9 mouse cellular contexts compared by ENCODE assay signal in genomic region chr2:32134039-32134438, GRCm38 (mm10). TPM values are rescaled to one million over a fixed set of nuclear protein-coding genes. Genes with fewer than 3 reads are reported as not detected.
DNase-seq lines count a peak whose midpoint lies in the region; ATAC-seq and TF ChIP-seq lines count a peak whose summit lies in the region.
"Had no signal": no experiment of that assay in that cellular context is flagged by ENCODE, and none has a peak within 500 bp of the region (broad histone marks: within the 10 kb centered on the region; RNA-seq: fewer than 3 reads in every experiment).

No protein-coding gene starts in this region.

- H3K27me3 ChIP-seq in forebrain, embryonic 11.5 days (ENCODE audit: control insufficient read depth, insufficient read depth, low read length) = no peaks in the 10 kb centered on the region
- no peaks in the 10 kb centered on the region for H3K27me3 ChIP-seq in forebrain, embryonic 12.5 days
- H3K27me3 ChIP-seq in embryonic facial prominence, embryonic 14.5 days (replicated peaks; ENCODE audit: control insufficient read depth, insufficient read depth, low read length) = no peaks in the 10 kb centered on the region

- H3K36me3 ChIP-seq in forebrain, embryonic 11.5 days (ENCODE audit: control insufficient read depth, insufficient read depth, low read length) = no peaks in the 10 kb centered on the region
- H3K36me3 ChIP-seq in forebrain, embryonic 12.5 days (replicated peaks) = no peaks in the 10 kb centered on the region
- H3K36me3 ChIP-seq in embryonic facial prominence, embryonic 14.5 days (ENCODE audit: control insufficient read depth, insufficient read depth, low read length) = no peaks in the 10 kb centered on the region

- intact Hi-C loops in left cerebral cortex, adult 2 months (cut with DNase I) = loop anchor here (5.0 kb wide), 3 partner anchors 52 to 153 kb away; partner anchors contain the start of genes Fam78a, Golga2 and Swi5

- TF ChIP-seq CTCF in left cerebral cortex, adult 2 months (IDR thresholded peaks at IDR 0.05) = peak; percentile 100

- H3K9ac ChIP-seq in forebrain, embryonic 11.5 days (ENCODE audit: low read length) = no peak overlapping the region
- H3K9ac ChIP-seq in forebrain, embryonic 12.5 days = no peak overlapping the region
- H3K9ac ChIP-seq in embryonic facial prominence, embryonic 14.5 days (ENCODE audit: low read depth, low read length) = no peak overlapping the region

- no peak overlapping the region for H3K4me2 ChIP-seq in forebrain, embryonic 11.5 days (ENCODE audit: low read depth, low read length, severe bottlenecking)
- H3K4me2 ChIP-seq in forebrain, embryonic 12.5 days = no peak overlapping the region
- no peak overlapping the region for H3K4me2 ChIP-seq in embryonic facial prominence, embryonic 14.5 days (ENCODE audit: low read depth, low read length)

- peak; percentile 89 for DNase-seq in forebrain, embryonic 11.5 days (ENCODE audit: low spot score)
- peak; percentile 50 to 74 for DNase-seq in adrenal gland, postnatal 4 days (ENCODE audit: low spot score in 2 of 2)
- DNase-seq in embryonic facial prominence, embryonic 14.5 days (ENCODE audit: low spot score) = peak; percentile 89
- peak; percentile 84 to 89 for DNase-seq in left cerebral cortex, adult 2 months (ENCODE audit: extremely low spot score in 1 of 2, low spot score in 2 of 2)
- peak; percentile 82 for DNase-seq in mesoderm, embryonic 11.5 days (ENCODE audit: low read depth, low spot score)
- DNase-seq in spleen, postnatal 14 days (ENCODE audit: low spot score in 2 of 2) = peak; percentile 86 to 91

- 8% methylated on average over 2 of the region's 2 CpGs for WGBS in forebrain, embryonic 11.5 days
- WGBS in forebrain, embryonic 12.5 days = 8% methylated on average over 2 of the region's 2 CpGs
- WGBS in embryonic facial prominence, embryonic 14.5 days = 4% methylated on average over 2 of the region's 2 CpGs

- no peaks in the 10 kb centered on the region for H3K9me3 ChIP-seq in forebrain, embryonic 11.5 days (ENCODE audit: control insufficient read depth, low read length)
- no peaks in the 10 kb centered on the region for H3K9me3 ChIP-seq in forebrain, embryonic 12.5 days
- no peaks in the 10 kb centered on the region for H3K9me3 ChIP-seq in embryonic facial prominence, embryonic 14.5 days (ENCODE audit: control insufficient read depth, low read length)

- no peaks in the 10 kb centered on the region for H3K4me1 ChIP-seq in forebrain, embryonic 11.5 days (replicated peaks; ENCODE audit: control insufficient read depth, insufficient read depth, low read length)
- peaks cover 14% of the 10 kb centered on the region for H3K4me1 ChIP-seq in forebrain, embryonic 12.5 days
- H3K4me1 ChIP-seq in embryonic facial prominence, embryonic 14.5 days (ENCODE audit: control insufficient read depth, insufficient read depth, low read length) = peaks cover 9% of the 10 kb centered on the region

- H3K27ac ChIP-seq in forebrain, embryonic 11.5 days (ENCODE audit: low read depth, low read length) = no peak overlapping the region
- no peak overlapping the region for H3K27ac ChIP-seq in forebrain, embryonic 12.5 days
- H3K27ac ChIP-seq in embryonic facial prominence, embryonic 14.5 days (replicated peaks; ENCODE audit: low read depth, low read length) = no peak overlapping the region
- H3K27ac ChIP-seq in left cerebral cortex, adult 2 months = no peak overlapping the region

- no peak for ATAC-seq in forebrain, embryonic 11.5 days (replicated peaks; ENCODE audit: low FRiP score)
- ATAC-seq in forebrain, embryonic 12.5 days (ENCODE audit: low FRiP score) = no peak
- ATAC-seq in embryonic facial prominence, embryonic 14.5 days (ENCODE audit: low read depth) = no peak
- ATAC-seq in hematopoietic stem cell, adult 5-6 weeks (replicated peaks in 1 of 2; ENCODE audit: insufficient read depth in 1 of 2, low FRiP score in 2 of 2, low TSS enrichment in 1 of 2, low read depth in 1 of 2, poor library complexity in 2 of 2, severe bottlenecking in 2 of 2) = peak; percentile 35 to 39; a peak in 2 of 4 replicates

- H3K4me3 ChIP-seq in forebrain, embryonic 11.5 days (ENCODE audit: low read depth, low read length) = no peak overlapping the region
- no peak overlapping the region for H3K4me3 ChIP-seq in forebrain, embryonic 12.5 days (replicated peaks)
- no peak overlapping the region for H3K4me3 ChIP-seq in embryonic facial prominence, embryonic 14.5 days (ENCODE audit: low read depth, low read length)
- H3K4me3 ChIP-seq in left cerebral cortex, adult 2 months = no peak overlapping the region
- H3K4me3 ChIP-seq: myocyte had no signal

RNA-seq across cellular contexts. Expression of gene Prrc2b, which starts 16.8 kb away (rescaled TPM):
- polyA plus RNA-seq in forebrain, embryonic 11.5 days (2014; fragmentation: Nextera tagmentation; extraction: Ambion mirVana) = 98.0 and 102 TPM in 2 replicates
- 96.9 and 110 TPM in 2 replicates for polyA plus RNA-seq in forebrain, embryonic 12.5 days (2016; fragmentation: Nextera tagmentation; extraction: Ambion mirVana)
- 100 to 1,000 TPM; 148 to 158 TPM for total RNA-seq in adrenal gland, postnatal 4 days (2021)
- 63.0 and 66.0 TPM in 2 replicates for polyA plus RNA-seq in embryonic facial prominence, embryonic 14.5 days (2014; fragmentation: Nextera tagmentation; extraction: Ambion mirVana)
- 19.9 and 25.0 TPM in 2 replicates for total RNA-seq in hematopoietic stem cell, adult 5-6 weeks (2017)
- 100 to 1,000 TPM; 268 to 280 TPM for total RNA-seq in left cerebral cortex, adult 2 months (2021)

RNA-seq across cellular contexts. Expression of gene Plpp7, which starts 38.7 kb away (rescaled TPM):
- 5.7 and 7.3 TPM in 2 replicates for polyA plus RNA-seq in forebrain, embryonic 11.5 days (2014; fragmentation: Nextera tagmentation; extraction: Ambion mirVana)
- polyA plus RNA-seq in forebrain, embryonic 12.5 days (2016; fragmentation: Nextera tagmentation; extraction: Ambion mirVana) = 7.0 and 7.2 TPM in 2 replicates
- total RNA-seq in adrenal gland, postnatal 4 days (2021) = 1 to 10 TPM; 5.5 to 6.3 TPM
- polyA plus RNA-seq in embryonic facial prominence, embryonic 14.5 days (2014; fragmentation: Nextera tagmentation; extraction: Ambion mirVana) = 11.7 and 13.0 TPM in 2 replicates
- total RNA-seq in hematopoietic stem cell, adult 5-6 weeks (2017) = 1.1 and 2.2 TPM in 2 replicates
- 10 to 100 TPM; 26.8 to 29.3 TPM for total RNA-seq in left cerebral cortex, adult 2 months (2021)

RNA-seq across cellular contexts. Expression of gene Fam78a, which starts 49.4 kb away (rescaled TPM):
- 1.5 and 1.8 TPM in 2 replicates for polyA plus RNA-seq in forebrain, embryonic 11.5 days (2014; fragmentation: Nextera tagmentation; extraction: Ambion mirVana)
- 0.67 and 0.88 TPM in 2 replicates for polyA plus RNA-seq in forebrain, embryonic 12.5 days (2016; fragmentation: Nextera tagmentation; extraction: Ambion mirVana)
- total RNA-seq in adrenal gland, postnatal 4 days (2021) = 1 to 10 TPM; 2.4 TPM
- polyA plus RNA-seq in embryonic facial prominence, embryonic 14.5 days (2014; fragmentation: Nextera tagmentation; extraction: Ambion mirVana) = 8.2 and 8.9 TPM in 2 replicates
- total RNA-seq in hematopoietic stem cell, adult 5-6 weeks (2017) = 12.3 and 12.9 TPM in 2 replicates
- total RNA-seq in left cerebral cortex, adult 2 months (2021) = 1 to 10 TPM; 9.0 to 9.7 TPM

Comparison
In these comparisons a context has a peak if more than half of its experiments do, and no peak if none do; other contexts are left out.
1. ATAC-seq: peak in hematopoietic stem cell, adult 5-6 weeks (2 of 2); none in forebrain, embryonic 11.5 days (single experiment), forebrain, embryonic 12.5 days (single experiment) and embryonic facial prominence, embryonic 14.5 days (single experiment).
2. Peak in every context shown above with its lines, with median percentiles within 50 percentile points of each other: DNase-seq.